Mouse (Mus musculus) v-Abl transformed pro-B cells (cell line): ENCODE results near the gene Bmt2.

Experiments
- in situ Hi-C, 2 experiments: fragments of 400-800 bp; cut with MboI; formaldehyde crosslinking; loops; one replicate each; pipeline ENCODE4 v1.15.1; 2025; ENCODE audit not compliant: unreplicated experiment in 2 of 2

Gene Bmt2

DNA sequence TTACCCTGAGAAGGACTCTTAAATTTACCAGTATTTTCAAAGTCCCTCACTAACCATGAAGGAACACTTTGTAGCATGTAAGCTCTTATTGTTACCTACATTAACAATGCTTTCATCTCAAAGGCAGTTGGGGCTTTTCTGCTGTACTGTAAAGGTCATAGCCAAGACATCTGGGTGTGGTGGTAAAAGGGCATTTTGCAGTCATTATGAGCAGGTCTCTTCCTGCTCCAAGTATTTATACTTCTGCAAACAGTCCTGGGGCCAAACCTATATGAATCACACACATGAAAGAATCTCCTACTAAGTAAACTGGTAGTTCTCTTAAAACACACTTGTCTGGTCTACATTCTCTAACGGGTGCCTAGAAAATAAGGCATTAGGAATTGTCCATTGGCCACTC is 95.7 kb downstream of the Bmt2 start:
- in situ Hi-C loops: no loop called here
